Mouse (Mus musculus) olfactory bulb, adult 2 months (tissue): Measurements from ENCODE around the gene Scgb1a1.

ENCODE experiments used
- CTCF ChIP-seq: fragments of 200-500 bp; IDR thresholded peaks from 2 replicates; pipeline ENCODE4 v1.5.1; 2012; ENCODE audit warnings: low read depth, mild to moderate bottlenecking, low read length, moderate library complexity; ENCODE audit not compliant: insufficient read depth
- POLR2A ChIP-seq: fragments of 200-500 bp; IDR thresholded peaks from 2 replicates; pipeline ENCODE4 v1.6.1; 2012; ENCODE audit warnings: mild to moderate bottlenecking, low read depth, low read length, moderate library complexity; ENCODE audit not compliant: insufficient read depth

- TF ChIP-seq POLR2A (no peak), CTCF (no peak)
Measured at GRCm38 (mm10) chr19:9110182-9110869, 22.6 kb upstream of the Scgb1a1 start.
